Mouse (Mus musculus): ENCODE data around the gene Kif3c. TPM values are rescaled to one million over a fixed set of nuclear protein-coding genes. Genes with fewer than 3 reads are reported as not detected.

The Kif3c gene
- polyA plus RNA-seq (2015; fragmentation: Nextera tagmentation; extraction: Ambion mirVana), result 9.0 and 9.5 TPM in 2 replicates

DNA sequence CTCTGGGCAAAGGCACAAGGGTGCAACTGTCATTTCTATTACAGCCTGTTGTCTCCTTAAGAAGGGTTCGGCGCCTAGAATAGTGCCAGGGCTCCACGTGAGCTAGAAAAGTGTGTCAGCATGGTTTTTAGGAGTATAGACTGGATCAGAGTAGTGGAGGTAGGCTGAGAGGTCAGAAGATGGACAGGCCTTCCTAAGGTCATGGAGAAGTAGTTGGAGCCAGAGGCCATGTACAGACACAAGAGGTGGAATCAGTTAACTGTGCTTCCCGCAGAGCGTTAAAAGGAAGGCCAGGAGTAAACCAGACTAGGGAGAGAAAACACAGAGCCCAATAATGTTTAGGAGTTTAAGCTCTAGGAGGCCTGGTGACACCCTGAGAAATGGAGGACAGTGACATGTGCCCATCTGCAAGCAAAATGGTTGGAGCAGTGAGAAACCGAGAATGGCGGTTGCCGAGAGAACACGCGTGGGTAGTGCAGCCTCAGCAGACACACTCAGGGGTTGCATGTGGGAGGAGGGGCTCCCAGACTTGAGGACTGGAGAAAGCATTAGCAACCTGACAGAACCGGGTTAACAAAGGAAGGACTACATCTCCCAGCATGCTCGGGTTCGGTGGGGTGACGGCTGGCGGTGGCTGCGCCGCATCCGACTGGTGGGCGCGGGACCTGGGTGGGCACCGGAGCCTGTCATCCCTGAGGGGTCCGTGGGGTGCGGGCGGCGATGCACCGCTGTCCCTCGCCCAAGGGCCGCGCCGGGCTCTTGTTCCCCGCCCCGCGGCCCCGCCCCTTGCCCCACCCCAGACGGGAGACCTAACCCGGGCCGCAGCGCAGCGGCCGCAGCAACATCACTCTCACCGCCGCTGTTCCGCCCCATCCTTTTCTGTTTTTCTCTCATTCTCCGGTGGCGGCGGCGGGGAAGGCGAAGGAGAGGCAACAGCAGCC is at the start of gene Kif3c:
Gene Kif3c (plus strand): TSS at position 625 of the 941 bp plus-strand sequence.
- Histone ChIP-seq H3K36me3 (peaks cover 4% of the 10 kb centered on the region; the same call in 1 of the 2 replicates), H3K9ac (peak within 1 kb of the TSS; percentile 57), H3K4me1 (peaks cover 14% of the 10 kb centered on the region), H3K4me3 (replicated peaks) (peak within 1 kb of the TSS; percentile 80), H3K27me3 (replicated peaks) (no peaks in the 10 kb centered on the region), H3K27ac (peak within 1 kb of the TSS; percentile 60), H3K9me3 (no peaks in the 10 kb centered on the region), H3K4me2 (peak within 1 kb of the TSS; percentile 91)
- 8% methylated on average over 45 of the region's 48 CpGs for WGBS
- ATAC-seq (ENCODE audit: insufficient read depth, low FRiP score, low read depth), result peak; percentile 77

DNA sequence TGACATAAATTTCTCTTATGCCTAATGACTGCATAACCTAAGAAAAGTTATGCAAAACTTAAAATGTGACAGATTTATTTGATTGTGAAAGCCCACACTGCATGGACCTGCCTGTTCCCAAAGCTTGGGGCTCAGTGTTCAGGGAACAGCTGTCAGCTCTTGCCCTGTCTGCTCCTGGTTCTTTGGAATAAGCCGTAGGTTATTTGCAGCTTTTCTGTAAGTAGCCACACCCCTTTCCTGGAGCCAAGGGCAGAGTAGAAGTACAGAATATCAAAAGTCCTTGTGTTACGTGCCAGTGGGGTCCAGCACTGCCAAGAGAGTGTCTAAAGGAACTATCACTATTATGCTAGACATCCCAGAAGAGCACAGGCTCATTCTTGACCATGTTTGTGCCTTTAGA is 48.8 kb upstream of the Kif3c start:
- no peak for ATAC-seq (ENCODE audit: insufficient read depth, low FRiP score, low read depth)
- Histone ChIP-seq H3K4me3 (replicated peaks) (no peak overlapping the region), H3K27me3 (replicated peaks) (no peaks in the 10 kb centered on the region), H3K27ac (no peak overlapping the region), H3K9ac (no peak overlapping the region), H3K4me1 (no peaks in the 10 kb centered on the region), H3K9me3 (no peaks in the 10 kb centered on the region), H3K36me3 (no peaks in the 10 kb centered on the region), H3K4me2 (no peak overlapping the region)
- WGBS, result 22% methylated on average over 2 of the region's 2 CpGs

DNA sequence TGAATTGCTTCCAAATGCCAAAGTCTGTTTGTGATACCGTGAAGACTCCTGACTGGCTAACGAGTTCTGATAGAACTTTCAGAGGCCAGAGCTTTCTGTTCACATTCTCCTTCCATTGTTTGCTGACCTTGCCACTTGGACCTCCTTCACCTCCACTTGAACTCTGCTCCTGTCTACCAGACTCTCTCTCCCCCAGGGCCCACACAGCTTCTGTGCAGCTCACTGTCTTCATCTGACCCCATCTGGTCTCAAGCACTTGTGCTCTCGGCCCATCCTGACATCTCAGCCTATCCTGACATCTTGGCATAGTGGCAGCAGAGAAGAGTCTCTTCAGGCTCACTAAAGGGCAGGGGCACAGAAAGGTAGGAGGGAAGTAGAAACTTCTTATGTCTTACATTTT is 48.0 kb upstream of the Kif3c start:
- 38% methylated on average over 3 of the region's 3 CpGs for WGBS
- Histone ChIP-seq H3K36me3 (no peaks in the 10 kb centered on the region), H3K4me1 (no peaks in the 10 kb centered on the region), H3K27me3 (replicated peaks) (no peaks in the 10 kb centered on the region), H3K4me3 (replicated peaks) (no peak overlapping the region), H3K9me3 (no peaks in the 10 kb centered on the region), H3K9ac (no peak overlapping the region), H3K4me2 (no peak overlapping the region), H3K27ac (no peak overlapping the region)
- no peak for ATAC-seq (ENCODE audit: insufficient read depth, low FRiP score, low read depth)

DNA sequence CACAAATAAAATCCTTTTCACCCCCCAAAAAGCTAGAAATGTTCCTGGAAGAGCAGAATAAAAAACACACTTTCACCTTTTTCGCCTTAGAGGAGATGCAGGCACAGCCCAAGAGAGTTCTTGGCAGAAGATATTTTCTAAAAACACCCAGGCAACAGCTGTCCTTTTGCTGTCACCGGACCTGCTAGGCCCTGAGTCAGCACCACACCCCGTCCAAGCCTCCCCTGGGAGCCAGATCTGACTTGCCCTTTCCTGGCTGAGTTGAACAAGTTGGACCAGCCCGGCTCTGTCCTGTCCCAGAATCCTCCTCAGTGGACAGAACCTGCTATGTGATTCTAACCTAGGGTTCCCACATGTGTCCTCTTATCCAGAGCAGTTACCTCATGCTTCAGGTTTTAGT is 45.6 kb upstream of the Kif3c start:
- H3K9me3 ChIP-seq, result no peaks in the 10 kb centered on the region
- no peak overlapping the region for H3K9ac ChIP-seq
- no peak overlapping the region for H3K27ac ChIP-seq
- no peaks in the 10 kb centered on the region for H3K36me3 ChIP-seq
- no peaks in the 10 kb centered on the region for H3K4me1 ChIP-seq
- H3K4me3 ChIP-seq (replicated peaks), result no peak overlapping the region
- no peak overlapping the region for H3K4me2 ChIP-seq
- no peak for ATAC-seq (ENCODE audit: insufficient read depth, low FRiP score, low read depth)
- 66% methylated on average over 4 of the region's 4 CpGs for WGBS
- H3K27me3 ChIP-seq (replicated peaks), result no peaks in the 10 kb centered on the region

DNA sequence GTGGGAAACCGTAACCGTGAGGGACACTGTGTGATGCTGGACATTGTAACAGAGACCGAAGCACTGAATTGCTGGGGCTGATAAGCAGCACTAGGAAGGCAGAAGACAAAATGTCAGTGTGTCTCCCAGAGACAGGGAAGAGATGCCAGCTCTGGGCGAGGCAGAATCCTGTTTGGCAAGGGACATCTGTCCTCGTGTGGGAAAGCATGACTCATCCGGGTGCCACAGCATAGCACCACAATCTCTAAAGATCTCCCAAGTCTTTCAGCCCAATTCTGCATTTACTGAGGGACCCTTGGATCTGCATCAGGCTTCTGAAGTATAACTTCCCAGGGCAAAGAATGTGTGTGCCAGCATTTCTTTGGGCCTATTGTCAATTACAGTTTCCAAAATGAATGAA is 41.7 kb upstream of the Kif3c start:
- no peak overlapping the region for H3K4me3 ChIP-seq (replicated peaks)
- no peak for ATAC-seq (ENCODE audit: insufficient read depth, low FRiP score, low read depth)
- no peak overlapping the region for H3K4me2 ChIP-seq
- no peak overlapping the region for H3K9ac ChIP-seq
- H3K27ac ChIP-seq, result no peak overlapping the region
- WGBS, result 68% methylated on average over 6 of the region's 6 CpGs
- H3K9me3 ChIP-seq, result no peaks in the 10 kb centered on the region
- no peaks in the 10 kb centered on the region for H3K27me3 ChIP-seq (replicated peaks)
- no peaks in the 10 kb centered on the region for H3K4me1 ChIP-seq
- H3K36me3 ChIP-seq, result no peaks in the 10 kb centered on the region

DNA sequence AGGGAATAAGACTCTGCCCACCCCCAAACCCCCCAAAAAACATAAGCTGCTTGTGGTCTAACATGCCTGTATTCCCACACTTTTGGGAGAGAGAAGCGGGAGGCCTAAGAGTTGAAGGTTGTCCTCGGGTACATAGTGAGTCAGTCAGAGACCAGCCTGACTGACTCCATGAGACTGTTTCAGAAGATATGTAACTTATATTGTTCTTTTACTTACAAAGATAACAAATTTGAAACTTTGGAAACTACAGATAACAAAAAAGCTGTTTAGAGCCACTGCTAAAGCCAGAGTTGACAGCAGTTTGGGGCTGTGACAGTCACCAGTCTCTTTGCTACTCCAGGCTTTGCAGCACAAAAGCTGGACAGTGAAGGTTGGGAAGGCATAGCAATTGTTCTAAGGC is 39.7 kb upstream of the Kif3c start:
- H3K36me3 ChIP-seq, result no peaks in the 10 kb centered on the region
- H3K9ac ChIP-seq, result no peak overlapping the region
- H3K4me3 ChIP-seq (replicated peaks), result no peak overlapping the region
- WGBS, result 75% methylated on average over 2 of the region's 2 CpGs
- H3K4me1 ChIP-seq, result no peaks in the 10 kb centered on the region
- H3K27ac ChIP-seq, result no peak overlapping the region
- H3K27me3 ChIP-seq (replicated peaks), result no peaks in the 10 kb centered on the region
- no peak overlapping the region for H3K4me2 ChIP-seq
- no peak for ATAC-seq (ENCODE audit: insufficient read depth, low FRiP score, low read depth)
- H3K9me3 ChIP-seq, result no peaks in the 10 kb centered on the region

DNA sequence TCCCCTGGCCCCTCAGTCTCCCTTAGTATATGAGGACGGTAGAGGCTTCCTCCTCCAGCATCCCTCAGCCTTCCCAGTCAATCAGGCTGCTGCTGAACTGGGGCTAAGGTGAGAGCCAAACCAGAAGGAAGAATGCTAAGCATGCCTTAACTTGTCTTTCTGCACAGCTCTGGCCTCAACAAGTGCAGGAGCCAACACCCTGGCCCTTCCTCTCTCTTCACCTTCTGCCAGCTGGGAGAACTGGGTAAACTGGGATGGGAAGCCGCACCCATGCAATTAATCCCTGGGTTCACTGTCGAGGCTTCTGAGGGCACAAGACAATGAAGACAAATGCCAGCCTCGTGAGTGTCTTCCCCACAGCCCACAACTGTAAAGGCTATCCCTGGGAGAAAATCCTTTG is 35.3 kb upstream of the Kif3c start:
- no peak overlapping the region for H3K4me2 ChIP-seq
- H3K9ac ChIP-seq, result no peak overlapping the region
- H3K4me3 ChIP-seq (replicated peaks), result no peak overlapping the region
- H3K4me1 ChIP-seq, result no peaks in the 10 kb centered on the region
- H3K27ac ChIP-seq, result no peak overlapping the region
- ATAC-seq (ENCODE audit: insufficient read depth, low FRiP score, low read depth), result no peak
- no peaks in the 10 kb centered on the region for H3K27me3 ChIP-seq (replicated peaks)
- no peaks in the 10 kb centered on the region for H3K36me3 ChIP-seq
- WGBS, result 79% methylated on average over 4 of the region's 4 CpGs
- no peaks in the 10 kb centered on the region for H3K9me3 ChIP-seq

DNA sequence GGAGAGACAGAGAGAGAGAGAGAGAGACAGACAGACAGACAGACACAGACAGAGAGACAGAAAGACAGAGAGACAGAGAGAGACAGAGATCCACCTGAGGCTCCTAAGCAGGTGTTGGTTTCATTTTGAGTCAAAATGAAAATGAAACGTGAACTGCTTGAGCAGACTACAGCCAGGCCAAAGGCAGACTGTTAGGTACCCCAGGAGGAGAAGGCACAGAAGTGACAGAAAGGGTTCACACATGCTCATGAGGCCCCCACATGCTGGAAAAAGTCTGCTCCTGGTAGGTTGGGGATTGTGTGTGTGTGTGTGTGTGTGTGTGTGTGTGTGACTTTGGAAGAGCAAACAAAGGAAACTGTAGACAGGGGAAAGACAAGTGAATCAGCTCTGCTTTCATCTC is 26.0 kb upstream of the Kif3c start:
- Histone ChIP-seq H3K9me3 (no peaks in the 10 kb centered on the region), H3K27me3 (replicated peaks) (no peaks in the 10 kb centered on the region), H3K9ac (no peak overlapping the region), H3K36me3 (no peaks in the 10 kb centered on the region), H3K4me1 (no peaks in the 10 kb centered on the region), H3K27ac (no peak overlapping the region), H3K4me3 (replicated peaks) (no peak overlapping the region), H3K4me2 (no peak overlapping the region)
- WGBS, result 77% methylated on average over 1 of the region's 1 CpGs
- ATAC-seq (ENCODE audit: insufficient read depth, low FRiP score, low read depth), result no peak

DNA sequence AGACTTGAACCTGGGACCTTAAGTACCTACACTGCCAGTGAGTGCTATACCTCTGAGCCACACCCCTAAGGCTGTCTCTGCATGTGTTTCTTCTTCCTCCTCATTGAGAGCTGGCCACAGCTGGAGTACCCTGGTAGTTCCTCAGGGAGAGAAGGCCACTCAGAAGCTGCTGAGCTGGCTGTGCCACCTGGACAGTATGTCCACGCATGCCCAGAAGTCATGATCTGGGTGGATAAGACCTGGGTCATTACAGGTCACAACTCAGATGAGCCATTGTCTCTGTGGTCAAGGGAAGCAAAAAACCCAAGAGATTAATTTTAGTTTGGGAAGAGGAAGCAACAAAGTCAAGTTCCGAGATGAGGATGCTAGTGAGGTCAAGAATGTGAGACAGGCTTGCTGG is 20.8 kb upstream of the Kif3c start:
- WGBS, result 80% methylated on average over 2 of the region's 2 CpGs
- Histone ChIP-seq H3K27ac (no peak overlapping the region), H3K36me3 (no peaks in the 10 kb centered on the region), H3K9me3 (no peaks in the 10 kb centered on the region), H3K4me2 (no peak overlapping the region), H3K9ac (no peak overlapping the region), H3K27me3 (replicated peaks) (no peaks in the 10 kb centered on the region), H3K4me1 (no peaks in the 10 kb centered on the region), H3K4me3 (replicated peaks) (no peak overlapping the region)
- no peak for ATAC-seq (ENCODE audit: insufficient read depth, low FRiP score, low read depth)

DNA sequence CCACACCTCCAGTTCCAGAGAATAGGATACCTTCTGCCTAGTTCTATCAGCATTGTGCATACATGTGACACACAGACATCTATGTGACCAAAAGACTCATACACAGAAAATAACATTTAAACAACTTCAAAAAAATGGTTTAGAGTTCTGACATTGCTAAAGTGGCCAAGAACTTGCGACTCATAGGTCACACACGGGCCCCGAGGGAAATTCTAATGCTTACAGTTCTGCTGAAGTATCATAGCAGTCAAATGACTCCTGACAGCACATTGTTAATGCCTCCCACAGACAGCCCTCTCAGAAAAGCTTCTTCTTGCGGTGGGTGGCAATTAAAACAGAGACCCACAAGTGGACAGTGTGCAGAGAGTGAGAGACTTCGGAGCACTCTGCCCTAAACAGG is 19.9 kb upstream of the Kif3c start:
- no peaks in the 10 kb centered on the region for H3K36me3 ChIP-seq
- no peaks in the 10 kb centered on the region for H3K9me3 ChIP-seq
- no peaks in the 10 kb centered on the region for H3K27me3 ChIP-seq (replicated peaks)
- ATAC-seq (ENCODE audit: insufficient read depth, low FRiP score, low read depth), result no peak
- no peak overlapping the region for H3K9ac ChIP-seq
- no peak overlapping the region for H3K27ac ChIP-seq
- no peak overlapping the region for H3K4me2 ChIP-seq
- 79% methylated on average over 5 of the region's 5 CpGs for WGBS
- H3K4me1 ChIP-seq, result no peaks in the 10 kb centered on the region
- H3K4me3 ChIP-seq (replicated peaks), result no peak overlapping the region

DNA sequence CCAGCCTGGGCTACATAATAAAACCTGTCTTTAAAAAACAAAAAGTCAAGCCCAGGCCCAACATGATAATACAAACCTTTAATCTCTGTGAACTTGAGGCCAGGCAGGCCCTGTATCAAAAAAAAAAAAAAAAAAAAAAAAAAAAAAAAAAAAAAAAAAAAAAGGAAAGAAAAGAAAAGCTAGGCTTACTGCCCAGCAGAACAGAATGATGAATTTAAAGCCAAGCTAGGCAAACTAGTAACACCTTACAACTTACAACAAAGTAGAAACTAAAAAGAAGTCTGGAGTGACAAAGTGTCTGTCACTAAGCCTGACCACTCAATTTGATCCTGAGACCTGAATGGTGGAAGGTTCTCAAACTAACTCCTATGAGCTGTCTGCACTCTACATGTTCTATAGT is 17.2 kb upstream of the Kif3c start:
- Histone ChIP-seq H3K4me3 (replicated peaks) (no peak overlapping the region), H3K4me2 (no peak overlapping the region), H3K9ac (no peak overlapping the region), H3K27me3 (replicated peaks) (no peaks in the 10 kb centered on the region), H3K27ac (no peak overlapping the region), H3K9me3 (no peaks in the 10 kb centered on the region), H3K36me3 (no peaks in the 10 kb centered on the region), H3K4me1 (no peaks in the 10 kb centered on the region)
- no peak for ATAC-seq (ENCODE audit: insufficient read depth, low FRiP score, low read depth)

DNA sequence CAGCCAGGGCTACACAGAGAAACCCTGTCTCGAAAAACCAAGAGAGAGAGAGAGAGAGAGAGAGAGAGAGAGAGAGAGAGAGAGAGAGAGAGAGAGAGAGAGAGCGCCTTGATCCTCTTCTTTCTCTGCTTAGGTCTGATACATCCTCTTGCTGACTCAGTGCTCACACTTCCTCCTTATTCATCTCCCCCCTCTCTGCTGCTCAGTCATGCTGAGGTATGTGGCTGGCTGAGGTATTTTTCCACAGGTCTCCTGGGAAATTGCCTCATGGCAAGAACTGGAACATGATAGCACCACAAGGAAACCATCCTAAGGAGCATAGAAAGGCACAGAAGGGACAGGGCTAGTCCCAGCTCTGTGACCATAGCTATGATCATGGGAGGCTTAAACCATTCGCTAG is 15.5 kb upstream of the Kif3c start:
- WGBS, result 59% methylated on average over 3 of the region's 3 CpGs
- ATAC-seq (ENCODE audit: insufficient read depth, low FRiP score, low read depth), result no peak
- no peaks in the 10 kb centered on the region for H3K4me1 ChIP-seq

More for the DNA sequence above, 15.5 kb upstream of the Kif3c start:
- Histone ChIP-seq H3K4me3 (replicated peaks) (no peak overlapping the region), H3K27me3 (replicated peaks) (no peaks in the 10 kb centered on the region), H3K9ac (no peak overlapping the region), H3K9me3 (no peaks in the 10 kb centered on the region), H3K4me2 (no peak overlapping the region), H3K36me3 (no peaks in the 10 kb centered on the region), H3K27ac (no peak overlapping the region)
